Mouse (Mus musculus) limb, embryonic 15.5 days (tissue): ENCODE measurements at regions not wholly inside any gene's neighbourhood (a gene's known extent, or its start where the extent isn't known, plus 50 kb on each side); places are given as distances from the start of the nearest gene placed in this dataset.

Experiments used
- ATAC-seq: fragments of 200-750 bp; cut with Nextera tagmentation; 2 replicates; pipeline ENCODE4 v1.8.0; 2017; ENCODE audit warnings: low read depth, moderate TSS enrichment; ENCODE audit not compliant: insufficient number of reproducible peaks, low FRiP score, low TSS enrichment
- H3K27ac ChIP-seq: fragments of 300-500 bp; sonication (generic); 2 replicates; pipeline ENCODE4 v1.5.1; 2015; ENCODE audit warnings: moderate library complexity, mild to moderate bottlenecking, inconsistent platforms
- H3K27me3 ChIP-seq: fragments of 300-500 bp; sonication (generic); 2 replicates; pipeline ENCODE4 v1.6.1; 2015; ENCODE audit warnings: inconsistent platforms
- H3K36me3 ChIP-seq: fragments of 300-500 bp; sonication (generic); 2 replicates; pipeline ENCODE4 v1.6.1; 2015; ENCODE audit warnings: inconsistent platforms
- H3K4me1 ChIP-seq: fragments of 300-500 bp; sonication (generic); 2 replicates; pipeline ENCODE4 v1.6.1; 2015; ENCODE audit warnings: inconsistent platforms
- H3K4me2 ChIP-seq: fragments of 300-500 bp; sonication (generic); 2 replicates; pipeline ENCODE4 v1.6.1; 2015; ENCODE audit warnings: mild to moderate bottlenecking, inconsistent platforms
- H3K4me3 ChIP-seq: fragments of 300-500 bp; sonication (generic); 2 replicates; pipeline ENCODE4 v1.5.1; 2015; ENCODE audit warnings: mild to moderate bottlenecking, inconsistent platforms
- H3K9ac ChIP-seq: fragments of 300-500 bp; sonication (generic); 2 replicates; pipeline ENCODE4 v1.6.1; 2015; ENCODE audit warnings: inconsistent platforms
- H3K9me3 ChIP-seq: fragments of 300-500 bp; sonication (generic); 2 replicates; pipeline ENCODE4 v1.6.1; 2016; ENCODE audit warnings: inconsistent platforms
- WGBS: fragments of 180-500 bp; shearing (Covaris S2); methylation state at CpG from one replicate; pipeline ENCODE4 v1.1.7; 2015; 5-methylcytosine and 5-hydroxymethylcytosine counted together

GRCm38 (mm10) chr8:24215510-24216138 is 510.0 kb downstream of the Adam3 start:
- Histone ChIP-seq H3K27ac (no peak overlapping the region), H3K9ac (no peak overlapping the region), H3K9me3 (no peaks in the 10 kb centered on the region), H3K27me3 (no peaks in the 10 kb centered on the region), H3K36me3 (no peaks in the 10 kb centered on the region), H3K4me3 (no peak overlapping the region), H3K4me1 (0 out of 2 replicates have a peak, but pooled peaks cover 2% of the 10 kb centered on the region), H3K4me2 (no peak overlapping the region)
- ATAC-seq, result no peak
- WGBS, result 76% methylated on average over 9 of the region's 9 CpGs

GRCm38 (mm10) chr8:24214315-24214714 is 511.3 kb downstream of the Adam3 start:
- no peaks in the 10 kb centered on the region for H3K27me3 ChIP-seq
- H3K9ac ChIP-seq, result no peak overlapping the region
- WGBS, result 59% methylated on average over 4 of the region's 4 CpGs
- H3K4me1 ChIP-seq, result no peaks in the 10 kb centered on the region
- H3K27ac ChIP-seq, result no peak overlapping the region
- no peak overlapping the region for H3K4me2 ChIP-seq
- ATAC-seq, result no peak
- H3K36me3 ChIP-seq, result no peaks in the 10 kb centered on the region
- H3K4me3 ChIP-seq, result no peak overlapping the region
- no peaks in the 10 kb centered on the region for H3K9me3 ChIP-seq

- no peak overlapping the region for H3K27ac ChIP-seq
- H3K9ac ChIP-seq, result no peak overlapping the region
- H3K27me3 ChIP-seq, result no peaks in the 10 kb centered on the region
- H3K4me3 ChIP-seq, result no peak overlapping the region
- H3K9me3 ChIP-seq, result no peaks in the 10 kb centered on the region
- ATAC-seq, result no peak
- no peaks in the 10 kb centered on the region for H3K4me1 ChIP-seq
- WGBS, result 80% methylated on average over 3 of the region's 3 CpGs
- no peak overlapping the region for H3K4me2 ChIP-seq
- H3K36me3 ChIP-seq, result no peaks in the 10 kb centered on the region
These were observed 513.1 kb downstream of the Adam3 start for GRCm38 (mm10) chr8:24212216-24213200.

- no peak overlapping the region for H3K4me2 ChIP-seq
- no peak overlapping the region for H3K27ac ChIP-seq
- no peaks in the 10 kb centered on the region for H3K27me3 ChIP-seq
- H3K4me1 ChIP-seq, result no peaks in the 10 kb centered on the region
- H3K9me3 ChIP-seq, result no peaks in the 10 kb centered on the region
- no peak for ATAC-seq
- H3K9ac ChIP-seq, result no peak overlapping the region
- H3K4me3 ChIP-seq, result no peak overlapping the region
- WGBS, result 72% methylated on average over 1 of the region's 1 CpGs
- H3K36me3 ChIP-seq, result no peaks in the 10 kb centered on the region
These were observed 514.6 kb downstream of the Adam3 start for GRCm38 (mm10) chr8:24211091-24211490.
